Mouse (Mus musculus) thymus, adult 2 months (tissue): ENCODE data around the gene Cwc25. TPM values are rescaled to one million over a fixed set of nuclear protein-coding genes. Genes with fewer than 3 reads are reported as not detected.
A peak's percentile ranks its signal among the peaks of the same experiment; 100 is the strongest.

ENCODE experiments used
- DNase-seq: peaks from one replicate; pipeline ENCODE4 v3.0.0; 2021
- H3K27ac ChIP-seq: fragments of 200-500 bp; 2 replicates; pipeline ENCODE4 v1.5.1; 2012; ENCODE audit warnings: low read length, control low read depth; ENCODE audit not compliant: control insufficient read depth, insufficient read depth
- H3K27me3 ChIP-seq: fragments of 200-500 bp; 2 replicates; pipeline ENCODE4 v1.6.1; 2012; ENCODE audit warnings: mild to moderate bottlenecking, low read length, moderate library complexity, mixed read lengths; ENCODE audit not compliant: control insufficient read depth, insufficient read depth
- H3K36me3 ChIP-seq: fragments of 200-500 bp; 2 replicates; pipeline ENCODE4 v1.6.1; 2012; ENCODE audit warnings: mild to moderate bottlenecking, low read length, moderate library complexity; ENCODE audit not compliant: control insufficient read depth, insufficient read depth
- H3K4me1 ChIP-seq: fragments of 200-500 bp; replicated peaks from 2 replicates; pipeline ENCODE4 v1.6.1; 2012; ENCODE audit warnings: low read length; ENCODE audit not compliant: control insufficient read depth, insufficient read depth
- H3K4me3 ChIP-seq: fragments of 200-500 bp; 2 replicates; pipeline ENCODE4 v1.5.1; 2012; ENCODE audit warnings: mild to moderate bottlenecking, low read length, control low read depth, moderate library complexity; ENCODE audit not compliant: control insufficient read depth, insufficient read depth
- CTCF ChIP-seq: fragments of 200-500 bp; IDR thresholded peaks from 2 replicates; pipeline ENCODE4 v1.5.1; 2012; ENCODE audit warnings: mild to moderate bottlenecking, control low read depth, low read length, moderate library complexity, borderline replicate concordance; ENCODE audit not compliant: control insufficient read depth, poor library complexity, insufficient read depth; ENCODE audit errors: extremely low read depth
- POLR2A ChIP-seq: fragments of 200-500 bp; IDR thresholded peaks from 2 replicates; pipeline ENCODE4 v1.6.1; 2012; ENCODE audit warnings: mild to moderate bottlenecking, low read length, control low read depth, moderate library complexity; ENCODE audit not compliant: control insufficient read depth, poor library complexity, insufficient read depth; ENCODE audit errors: extremely low read depth
- WGBS: fragments of 180-500 bp; shearing (Covaris S2); methylation state at CpG from one replicate; pipeline ENCODE4 v1.1.7; 2018; 5-methylcytosine and 5-hydroxymethylcytosine counted together
- polyA plus RNA-seq: library from polyadenylated mRNA; depleted of rRNA; stranded (reverse); fragments of >200 nt; gene quantifications from 2 replicates; pipeline ENCODE4 v1.2.3, GENCODE M21; 2012

The Cwc25 gene
- polyA plus RNA-seq, 1 experiment, result 14.9 TPM

GRCm38 (mm10) chr11:97805662-97806612 lies 39.6 kb upstream of the Cwc25 start:
- TF ChIP-seq CTCF (no peak), POLR2A (no peak)
- Histone ChIP-seq H3K36me3 (no peaks in the 10 kb centered on the region), H3K27me3 (no peaks in the 10 kb centered on the region), H3K4me3 (no peak overlapping the region), H3K4me1 (peaks cover 66% of the 10 kb centered on the region), H3K27ac (no peak overlapping the region)
- WGBS, result 88% methylated on average over 15 of the region's 15 CpGs
- no peak for DNase-seq

- peaks cover 61% of the 10 kb centered on the region for H3K4me1 ChIP-seq
- TF ChIP-seq CTCF, result no peak
- no peak for TF ChIP-seq POLR2A
- no peak overlapping the region for H3K4me3 ChIP-seq
- H3K36me3 ChIP-seq, result no peaks in the 10 kb centered on the region
- H3K27ac ChIP-seq, result no peak overlapping the region
- no peak for DNase-seq
- 81% methylated on average over 9 of the region's 9 CpGs for WGBS
- H3K27me3 ChIP-seq, result no peaks in the 10 kb centered on the region
These were observed 38.7 kb upstream of the Cwc25 start for GRCm38 (mm10) chr11:97804841-97805661.

GRCm38 (mm10) chr11:97803847-97804246 lies 37.5 kb upstream of the Cwc25 start:
- no peaks in the 10 kb centered on the region for H3K27me3 ChIP-seq
- 89% methylated on average over 5 of the region's 5 CpGs for WGBS
- no peak overlapping the region for H3K4me3 ChIP-seq
- peaks cover 52% of the 10 kb centered on the region for H3K4me1 ChIP-seq
- H3K36me3 ChIP-seq, result no peaks in the 10 kb centered on the region
- H3K27ac ChIP-seq, result no peak overlapping the region
- no peak for DNase-seq
- TF ChIP-seq CTCF (no peak), POLR2A (no peak)

- TF ChIP-seq POLR2A, result no peak
- no peak overlapping the region for H3K27ac ChIP-seq
- WGBS, result 83% methylated on average over 6 of the region's 6 CpGs
- no peaks in the 10 kb centered on the region for H3K27me3 ChIP-seq
- peaks cover 38% of the 10 kb centered on the region for H3K4me1 ChIP-seq
- no peak overlapping the region for H3K4me3 ChIP-seq
- no peak for DNase-seq
- no peaks in the 10 kb centered on the region for H3K36me3 ChIP-seq
These were observed 36.1 kb upstream of the Cwc25 start for GRCm38 (mm10) chr11:97802495-97802894.

GRCm38 (mm10) chr11:97802194-97802470 lies 35.8 kb upstream of the Cwc25 start:
- Histone ChIP-seq H3K27me3 (no peaks in the 10 kb centered on the region), H3K4me1 (peaks cover 36% of the 10 kb centered on the region), H3K27ac (no peak overlapping the region), H3K36me3 (no peaks in the 10 kb centered on the region), H3K4me3 (no peak overlapping the region)
- no peak for TF ChIP-seq CTCF
- no peak for TF ChIP-seq POLR2A
- WGBS, result 76% methylated on average over 1 of the region's 1 CpGs
- no peak for DNase-seq

- Histone ChIP-seq H3K4me3 (peak overlapping the region; percentile 97), H3K27me3 (no peaks in the 10 kb centered on the region), H3K36me3 (no peaks in the 10 kb centered on the region), H3K4me1 (peaks cover 31% of the 10 kb centered on the region), H3K27ac (no peak overlapping the region)
- peak; percentile 33 for DNase-seq
- WGBS, result 79% methylated on average over 8 of the region's 8 CpGs
- TF ChIP-seq CTCF, result no peak
- no peak for TF ChIP-seq POLR2A
These were observed 35.2 kb upstream of the Cwc25 start for GRCm38 (mm10) chr11:97801409-97802193.
